ENCODE assay signal across 8 mouse cellular contexts in the genomic region with DNA sequence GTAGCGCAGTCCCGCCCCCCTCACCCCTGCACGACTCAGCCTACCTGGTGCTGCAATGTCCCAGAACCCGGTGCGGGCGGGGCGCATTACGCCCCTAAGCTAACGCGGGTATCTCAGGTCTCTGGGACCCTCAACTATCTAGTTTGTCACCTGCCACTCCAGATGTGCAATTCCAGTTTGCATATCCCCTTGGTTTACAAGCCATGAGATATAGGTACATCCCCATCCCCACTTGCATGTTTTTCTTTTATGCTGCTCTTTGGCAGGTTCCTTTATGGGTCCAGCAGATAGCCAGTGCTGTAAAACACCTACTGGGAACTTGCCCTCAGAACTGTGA. TPM values are rescaled to one million over a fixed set of nuclear protein-coding genes. Genes with fewer than 3 reads are reported as not detected.
A peak's percentile ranks its signal among the peaks of the same experiment; 100 is the strongest.
DNase-seq lines count a peak whose midpoint lies in the region; ATAC-seq and TF ChIP-seq lines count a peak whose summit lies in the region.

No protein-coding gene starts in this region.

- 0% methylated on average over 9 of the region's 10 CpGs for WGBS in limb, embryonic 14.5 days
- 4% methylated on average over 8 of the region's 10 CpGs for WGBS in stomach, embryonic 16.5 days

- H3K27me3 ChIP-seq in erythroblast, embryonic 14.5 days (ENCODE audit: control insufficient read depth) = peaks cover 60% of the 10 kb centered on the region
- H3K27me3 ChIP-seq in testis, adult 2 months (ENCODE audit: control insufficient read depth, insufficient read depth, low read length) = no peaks in the 10 kb centered on the region
- peaks cover 16% of the 10 kb centered on the region for H3K27me3 ChIP-seq in limb, embryonic 14.5 days (ENCODE audit: control insufficient read depth, insufficient read depth, low read length)
- peaks cover 3% of the 10 kb centered on the region; the same call in 1 of the 2 replicates for H3K27me3 ChIP-seq in stomach, embryonic 16.5 days (ENCODE audit: control insufficient read depth, insufficient read depth, low read length)

- H3K27ac ChIP-seq in testis, adult 2 months (ENCODE audit: control insufficient read depth, insufficient read depth, low read depth, low read length) = no peak overlapping the region
- no peak overlapping the region for H3K27ac ChIP-seq in limb, embryonic 14.5 days (replicated peaks; ENCODE audit: low read depth, low read length)
- peak overlapping the region; percentile 82 for H3K27ac ChIP-seq in stomach, embryonic 16.5 days (ENCODE audit: low read length)

- H3K9ac ChIP-seq in limb, embryonic 14.5 days (ENCODE audit: low read depth, low read length, severe bottlenecking) = peak overlapping the region; percentile 66
- H3K9ac ChIP-seq in stomach, embryonic 16.5 days (ENCODE audit: low read length) = peak overlapping the region; percentile 86

- no peak for DNase-seq in testis, postnatal 10 days (ENCODE audit: low spot score)
- DNase-seq in limb, embryonic 14.5 days (ENCODE audit: low spot score) = no peak
- DNase-seq in Muller cell, postnatal 12 days (ENCODE audit: inconsistent ontology term) = no peak

- peaks cover 7% of the 10 kb centered on the region for H3K9me3 ChIP-seq in erythroblast, embryonic 14.5 days (ENCODE audit: control insufficient read depth, low read length)
- H3K9me3 ChIP-seq in limb, embryonic 14.5 days (ENCODE audit: control insufficient read depth, low read length) = no peaks in the 10 kb centered on the region
- H3K9me3 ChIP-seq in stomach, embryonic 16.5 days (replicated peaks; ENCODE audit: control insufficient read depth, low read length) = no peaks in the 10 kb centered on the region

- TF ChIP-seq POLR2A in testis, adult 2 months (IDR thresholded peaks at IDR 0.05; ENCODE audit: control insufficient read depth, low read depth, low read length) = no peak
- no peak for TF ChIP-seq POLR2A in limb, embryonic 14.5 days (IDR thresholded peaks at IDR 0.05; ENCODE audit: borderline replicate concordance, extremely low read depth, insufficient read depth, insufficient read length)

- peaks cover 82% of the 10 kb centered on the region for H3K4me1 ChIP-seq in erythroblast, embryonic 14.5 days (ENCODE audit: control insufficient read depth)
- peaks cover 42% of the 10 kb centered on the region for H3K4me1 ChIP-seq in testis, adult 2 months (ENCODE audit: control insufficient read depth, insufficient read depth, low read length)
- peaks cover 27% of the 10 kb centered on the region for H3K4me1 ChIP-seq in limb, embryonic 14.5 days (ENCODE audit: control insufficient read depth, insufficient read depth, low read length)
- H3K4me1 ChIP-seq in stomach, embryonic 16.5 days (ENCODE audit: control insufficient read depth, insufficient read depth, low read length) = peaks cover 36% of the 10 kb centered on the region

- H3K4me3 ChIP-seq in erythroblast, embryonic 14.5 days (replicated peaks) = peak overlapping the region; percentile 67
- peak overlapping the region; percentile 65 for H3K4me3 ChIP-seq in testis, adult 2 months (ENCODE audit: control insufficient read depth, low read depth, low read length)
- peak overlapping the region; percentile 71 for H3K4me3 ChIP-seq in limb, embryonic 14.5 days (replicated peaks; ENCODE audit: low read length)
- H3K4me3 ChIP-seq in stomach, embryonic 16.5 days (replicated peaks; ENCODE audit: low read length) = peak overlapping the region; percentile 67

- peak overlapping the region; percentile 97 for H3K4me2 ChIP-seq in limb, embryonic 14.5 days (replicated peaks; ENCODE audit: low read depth, low read length, severe bottlenecking)
- peak overlapping the region; percentile 99 for H3K4me2 ChIP-seq in stomach, embryonic 16.5 days (ENCODE audit: low read depth, low read length)

- ATAC-seq in erythroblast, adult 5-6 weeks (replicated peaks; ENCODE audit: low FRiP score, poor library complexity, severe bottlenecking) = no peak
- peak; percentile 12 for ATAC-seq in limb, embryonic 14.5 days (ENCODE audit: low FRiP score, low read depth)
- ATAC-seq in stomach, embryonic 16.5 days (ENCODE audit: insufficient read depth, low FRiP score) = no peak; the same call in 1 of the 2 replicates
- ATAC-seq in activated CD4-positive, CD25-positive, alpha-beta regulatory T cell, adult 4 months = no peak

- TF ChIP-seq CTCF in testis, adult 2 months (IDR thresholded peaks at IDR 0.05; ENCODE audit: control insufficient read depth, insufficient read depth, insufficient replicate concordance, low read depth, low read length) = no peak

- H3K36me3 ChIP-seq in erythroblast, embryonic 14.5 days (ENCODE audit: control insufficient read depth) = peaks cover 18% of the 10 kb centered on the region
- no peaks in the 10 kb centered on the region; the same call in 1 of the 2 replicates for H3K36me3 ChIP-seq in testis, adult 2 months (ENCODE audit: control insufficient read depth, insufficient read depth, low read length)
- peaks cover 28% of the 10 kb centered on the region for H3K36me3 ChIP-seq in limb, embryonic 14.5 days (ENCODE audit: control insufficient read depth, insufficient read depth, low read length)
- H3K36me3 ChIP-seq in stomach, embryonic 16.5 days (ENCODE audit: control insufficient read depth, insufficient read depth, low read length) = 0 out of 2 replicates have a peak, but pooled peaks cover 6% of the 10 kb centered on the region

RNA-seq across cellular contexts. Expression of a gene that starts 1.0 kb away (rescaled TPM):
- polyA plus RNA-seq in erythroblast, embryonic 14.5 days (2012) = 139 and 144 TPM in 2 replicates
- total RNA-seq in erythroblast, adult 5-6 weeks (2015; ENCODE audit: low replicate concordance) = 43.3 and 48.8 TPM in 2 replicates
- total RNA-seq in erythroblast, adult 5-6 weeks (2017; ENCODE audit: low replicate concordance) = 12.1 and 17.3 TPM in 2 replicates
- polyA plus RNA-seq in testis, adult 2 months (2012; rRNA removed) = 241 and 347 TPM in 2 replicates
- 449 and 577 TPM in 2 replicates for polyA plus RNA-seq in limb, embryonic 14.5 days (2012; rRNA removed)
- polyA plus RNA-seq in limb, embryonic 14.5 days (2014; fragmentation: Nextera tagmentation; extraction: Ambion mirVana) = 477 TPM in 2 replicates
- 536 and 594 TPM in 2 replicates for polyA plus RNA-seq in stomach, embryonic 16.5 days (2015; fragmentation: Nextera tagmentation; extraction: Ambion mirVana)
- polyA plus RNA-seq in activated CD4-positive, CD25-positive, alpha-beta regulatory T cell, adult 4 months (2017; shearing (Covaris generic)) = 100 to 1,000 TPM; 338 to 428 TPM

RNA-seq across cellular contexts. Expression of a gene that starts 1.2 kb away (rescaled TPM):
- polyA plus RNA-seq in erythroblast, embryonic 14.5 days (2012) = 0.15 and 0.52 TPM in 2 replicates
- not detected in 2 replicates for total RNA-seq in erythroblast, adult 5-6 weeks (2015; ENCODE audit: low replicate concordance)
- not detected in 2 replicates for total RNA-seq in erythroblast, adult 5-6 weeks (2017; ENCODE audit: low replicate concordance)
- 3.8 and 5.1 TPM in 2 replicates for polyA plus RNA-seq in testis, adult 2 months (2012; rRNA removed)
- 28.9 and 36.0 TPM in 2 replicates for polyA plus RNA-seq in limb, embryonic 14.5 days (2012; rRNA removed)
- 7.5 and 9.3 TPM in 2 replicates for polyA plus RNA-seq in limb, embryonic 14.5 days (2014; fragmentation: Nextera tagmentation; extraction: Ambion mirVana)
- 3.1 and 3.9 TPM in 2 replicates for polyA plus RNA-seq in stomach, embryonic 16.5 days (2015; fragmentation: Nextera tagmentation; extraction: Ambion mirVana)
- polyA plus RNA-seq in activated CD4-positive, CD25-positive, alpha-beta regulatory T cell, adult 4 months (2017; shearing (Covaris generic)) = under 1 TPM; 0.74 to 0.96 TPM

RNA-seq across cellular contexts. Expression of a gene that starts 8.7 kb away (rescaled TPM):
- 7.0 and 9.3 TPM in 2 replicates for polyA plus RNA-seq in erythroblast, embryonic 14.5 days (2012)
- total RNA-seq in erythroblast, adult 5-6 weeks (2015; ENCODE audit: low replicate concordance) = 5.0 and 7.7 TPM in 2 replicates
- 3.9 and 7.4 TPM in 2 replicates for total RNA-seq in erythroblast, adult 5-6 weeks (2017; ENCODE audit: low replicate concordance)
- 70.1 and 79.2 TPM in 2 replicates for polyA plus RNA-seq in testis, adult 2 months (2012; rRNA removed)
- 108 and 161 TPM in 2 replicates for polyA plus RNA-seq in limb, embryonic 14.5 days (2012; rRNA removed)
- polyA plus RNA-seq in limb, embryonic 14.5 days (2014; fragmentation: Nextera tagmentation; extraction: Ambion mirVana) = 33.4 and 39.6 TPM in 2 replicates
- polyA plus RNA-seq in stomach, embryonic 16.5 days (2015; fragmentation: Nextera tagmentation; extraction: Ambion mirVana) = 7.8 and 9.8 TPM in 2 replicates
- 1 to 10 TPM; 7.3 to 9.2 TPM for polyA plus RNA-seq in activated CD4-positive, CD25-positive, alpha-beta regulatory T cell, adult 4 months (2017; shearing (Covaris generic))

RNA-seq across cellular contexts. Expression of a gene that starts 23.8 kb away (rescaled TPM):
- polyA plus RNA-seq in erythroblast, embryonic 14.5 days (2012) = 69.2 and 71.6 TPM in 2 replicates
- 47.7 and 60.0 TPM in 2 replicates for total RNA-seq in erythroblast, adult 5-6 weeks (2015; ENCODE audit: low replicate concordance)
- total RNA-seq in erythroblast, adult 5-6 weeks (2017; ENCODE audit: low replicate concordance) = 152 and 195 TPM in 2 replicates
- 215 and 222 TPM in 2 replicates for polyA plus RNA-seq in testis, adult 2 months (2012; rRNA removed)
- polyA plus RNA-seq in limb, embryonic 14.5 days (2012; rRNA removed) = 133 and 147 TPM in 2 replicates
- polyA plus RNA-seq in limb, embryonic 14.5 days (2014; fragmentation: Nextera tagmentation; extraction: Ambion mirVana) = 30.1 and 32.4 TPM in 2 replicates
- 14.5 and 14.8 TPM in 2 replicates for polyA plus RNA-seq in stomach, embryonic 16.5 days (2015; fragmentation: Nextera tagmentation; extraction: Ambion mirVana)
- polyA plus RNA-seq in activated CD4-positive, CD25-positive, alpha-beta regulatory T cell, adult 4 months (2017; shearing (Covaris generic)) = 10 to 100 TPM; 22.1 to 25.4 TPM

RNA-seq across cellular contexts. Expression of a gene that starts 26.4 kb away (rescaled TPM):
- polyA plus RNA-seq in erythroblast, embryonic 14.5 days (2012) = 3.9 and 4.3 TPM in 2 replicates
- total RNA-seq in erythroblast, adult 5-6 weeks (2015; ENCODE audit: low replicate concordance) = 3.6 and 3.7 TPM in 2 replicates
- total RNA-seq in erythroblast, adult 5-6 weeks (2017; ENCODE audit: low replicate concordance) = 14.6 and 16.3 TPM in 2 replicates
- polyA plus RNA-seq in testis, adult 2 months (2012; rRNA removed) = 105 and 127 TPM in 2 replicates
- polyA plus RNA-seq in limb, embryonic 14.5 days (2012; rRNA removed) = 286 and 289 TPM in 2 replicates
- 101 and 106 TPM in 2 replicates for polyA plus RNA-seq in limb, embryonic 14.5 days (2014; fragmentation: Nextera tagmentation; extraction: Ambion mirVana)
- 69.8 and 80.8 TPM in 2 replicates for polyA plus RNA-seq in stomach, embryonic 16.5 days (2015; fragmentation: Nextera tagmentation; extraction: Ambion mirVana)
- 100 to 1,000 TPM; 132 to 177 TPM for polyA plus RNA-seq in activated CD4-positive, CD25-positive, alpha-beta regulatory T cell, adult 4 months (2017; shearing (Covaris generic))
